Mouse (Mus musculus) urinary bladder, postnatal 0 days (tissue): ENCODE measurements around the gene Cd83. TPM values are rescaled to one million over a fixed set of nuclear protein-coding genes. Genes with fewer than 3 reads are reported as not detected.

Experiments
- polyA plus RNA-seq: library from polyadenylated mRNA; unstranded; fragments of >200 nt; fragmentation: Nextera tagmentation; extraction: Ambion mirVana; gene quantifications from 2 replicates; pipeline ENCODE4 v1.2.1, GENCODE M21; 2015

Gene Cd83
- polyA plus RNA-seq = 1.6 and 2.7 TPM in 2 replicates

DNA sequence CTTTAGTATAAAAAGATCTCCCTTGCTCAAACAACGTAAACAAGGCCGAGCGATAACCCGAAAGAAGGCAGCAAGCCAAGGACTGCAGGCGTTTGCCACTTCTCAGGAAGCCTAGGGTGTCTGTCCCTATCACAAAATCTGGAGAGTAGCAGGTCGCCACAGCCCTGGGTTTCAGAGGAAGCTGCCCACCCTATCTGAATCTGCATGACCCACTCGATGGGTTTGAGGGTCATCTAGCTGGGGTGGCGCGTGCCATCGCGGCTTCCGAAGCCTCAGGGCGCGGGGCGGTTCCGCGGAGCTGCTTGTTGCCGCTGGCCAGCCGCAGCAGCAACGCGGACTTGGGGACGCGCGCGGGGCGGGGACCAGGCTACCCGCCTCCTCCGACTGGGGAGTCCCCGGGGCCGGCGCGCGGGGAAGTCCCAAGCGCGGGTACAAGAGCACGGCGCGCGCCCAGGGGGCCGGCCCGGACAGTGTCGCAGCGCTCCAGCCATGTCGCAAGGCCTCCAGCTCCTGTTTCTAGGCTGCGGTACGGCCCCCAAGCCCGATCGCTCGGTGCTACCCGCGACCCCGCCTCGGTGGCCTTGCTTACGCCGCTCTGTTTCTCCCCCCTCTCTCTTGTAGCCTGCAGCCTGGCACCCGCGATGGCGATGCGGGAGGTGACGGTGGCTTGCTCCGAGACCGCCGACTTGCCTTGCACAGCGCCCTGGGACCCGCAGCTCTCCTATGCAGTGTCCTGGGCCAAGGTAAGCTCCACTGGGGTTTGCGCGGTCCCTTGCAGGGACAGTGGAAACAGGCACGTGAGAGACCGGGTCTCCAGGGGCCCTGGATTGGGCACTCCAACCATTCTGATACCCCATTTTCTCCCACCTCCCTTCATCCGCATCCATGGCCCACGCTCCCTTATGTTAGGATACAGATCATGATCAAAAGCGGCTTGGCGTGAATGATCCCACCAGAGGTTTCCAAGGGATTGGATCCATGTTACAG lies at the start of gene Cd83:
Cd83 (plus strand) TSS at position 51 of the 987 bp plus-strand sequence.

Other genes starting within 250 kb of the Cd83 start
- 7.2 and 7.5 TPM in 2 replicates for gene Mcur1, start 224.6 kb upstream of the Cd83 start, polyA plus RNA-seq
- gene Rnf182, start 169.1 kb upstream of the Cd83 start, polyA plus RNA-seq = 0.51 and 1.1 TPM in 2 replicates